In genomic region chr8:26600127-26600526, GRCm38 (mm10) we compare ENCODE assay signal across 24 mouse cellular contexts.
DNase-seq lines count a peak whose midpoint lies in the region; ATAC-seq and TF ChIP-seq lines count a peak whose summit lies in the region.
"Had no signal": no experiment of that assay in that cellular context is flagged by ENCODE, and none has a peak within 500 bp of the region (broad histone marks: within the 10 kb centered on the region; RNA-seq: fewer than 3 reads in every experiment).

No protein-coding gene starts in this region.

- H3K27me3 ChIP-seq in intestine, embryonic 14.5 days (replicated peaks; ENCODE audit: control insufficient read depth, insufficient read depth, low read length), result 0 out of 2 replicates have a peak, but pooled peaks cover 4% of the 10 kb centered on the region
- peaks cover 5% of the 10 kb centered on the region; the same call in 1 of the 2 replicates for H3K27me3 ChIP-seq in intestine, postnatal 0 days (replicated peaks; ENCODE audit: control insufficient read depth, insufficient read depth, low read length)
- H3K27me3 ChIP-seq in midbrain, embryonic 11.5 days (ENCODE audit: control insufficient read depth, insufficient read depth, low read length), result no peaks in the 10 kb centered on the region
- H3K27me3 ChIP-seq in midbrain, postnatal 0 days (ENCODE audit: insufficient read depth, low read length), result no peaks in the 10 kb centered on the region
- H3K27me3 ChIP-seq: CH12.LX; embryonic facial prominence, embryonic 12.5 days; forebrain, embryonic 13.5 days had no signal

- TF ChIP-seq CTCF in intestine, postnatal 0 days (IDR thresholded peaks at IDR 0.05; ENCODE audit: low read depth), result no peak
- TF ChIP-seq CTCF in midbrain, postnatal 0 days (IDR thresholded peaks at IDR 0.05), result no peak
- no peak for TF ChIP-seq CTCF in lung, adult 2 months (IDR thresholded peaks at IDR 0.05; ENCODE audit: insufficient read depth, low read length)

- no peaks in the 10 kb centered on the region for H3K9me3 ChIP-seq in intestine, embryonic 14.5 days (ENCODE audit: control insufficient read depth, low read length)
- no peaks in the 10 kb centered on the region for H3K9me3 ChIP-seq in intestine, postnatal 0 days (ENCODE audit: control insufficient read depth)
- no peaks in the 10 kb centered on the region for H3K9me3 ChIP-seq in midbrain, embryonic 11.5 days (ENCODE audit: control insufficient read depth, low read length)
- H3K9me3 ChIP-seq in midbrain, postnatal 0 days (ENCODE audit: low read length), result no peaks in the 10 kb centered on the region
- H3K9me3 ChIP-seq: embryonic facial prominence, embryonic 10.5 days; embryonic facial prominence, embryonic 12.5 days; forebrain, embryonic 13.5 days; G1E had no signal

- WGBS in intestine, embryonic 14.5 days, result 78% methylated on average over 9 of the region's 9 CpGs
- WGBS in intestine, postnatal 0 days, result 40% methylated on average over 9 of the region's 9 CpGs
- WGBS in midbrain, embryonic 11.5 days, result 92% methylated on average over 9 of the region's 9 CpGs
- 97% methylated on average over 9 of the region's 9 CpGs for WGBS in midbrain, postnatal 0 days
- WGBS in large intestine, adult 2 months, result 34% methylated on average over 9 of the region's 9 CpGs
- WGBS in lung, adult 2 months, result 68% methylated on average over 9 of the region's 9 CpGs

- H3K4me3 ChIP-seq in intestine, embryonic 14.5 days (ENCODE audit: low read depth, low read length), result no peak overlapping the region
- H3K4me3 ChIP-seq in intestine, postnatal 0 days (ENCODE audit: low read depth, low read length), result no peak overlapping the region
- H3K4me3 ChIP-seq in midbrain, embryonic 11.5 days (ENCODE audit: low read depth, low read length), result no peak overlapping the region
- H3K4me3 ChIP-seq in midbrain, postnatal 0 days (ENCODE audit: low read depth, low read length), result no peak overlapping the region
- no peak overlapping the region for H3K4me3 ChIP-seq in lung, adult 2 months (replicated peaks; ENCODE audit: extremely low read depth, low read depth, low read length)
- H3K4me3 ChIP-seq: embryonic facial prominence, embryonic 10.5 days; embryonic facial prominence, embryonic 12.5 days; forebrain, embryonic 13.5 days had no signal

- H3K9ac ChIP-seq in intestine, embryonic 14.5 days (ENCODE audit: low read length), result no peak overlapping the region
- H3K9ac ChIP-seq in intestine, postnatal 0 days (ENCODE audit: low read depth, low read length), result no peak overlapping the region
- H3K9ac ChIP-seq in midbrain, embryonic 11.5 days (ENCODE audit: low read length), result no peak overlapping the region
- H3K9ac ChIP-seq in midbrain, postnatal 0 days (replicated peaks; ENCODE audit: low read length, poor library complexity, severe bottlenecking), result no peak overlapping the region
- H3K9ac ChIP-seq: embryonic facial prominence, embryonic 12.5 days; forebrain, embryonic 13.5 days had no signal

- TF ChIP-seq POLR2A in lung, adult 2 months (IDR thresholded peaks at IDR 0.05; ENCODE audit: borderline replicate concordance, extremely low read depth, low read depth, low read length), result no peak

- ATAC-seq in intestine, embryonic 14.5 days (replicated peaks; ENCODE audit: low FRiP score, low TSS enrichment, low read depth), result 0 out of 2 replicates have a peak, but pooled peaks have one; percentile 58
- no peak for ATAC-seq in intestine, postnatal 0 days
- no peak for ATAC-seq in midbrain, embryonic 11.5 days (ENCODE audit: low FRiP score)
- ATAC-seq in midbrain, postnatal 0 days (ENCODE audit: low FRiP score), result no peak
- ATAC-seq: activated CD4-positive, CD25-positive, alpha-beta regulatory T cell, adult 4 months; CD4-positive, CD25-positive, alpha-beta regulatory T cell, adult 4 months; forebrain, embryonic 13.5 days; Patski had no signal

- no peak overlapping the region for H3K27ac ChIP-seq in intestine, embryonic 14.5 days (ENCODE audit: low read depth)
- no peak overlapping the region for H3K27ac ChIP-seq in intestine, postnatal 0 days (ENCODE audit: low read depth, low read length)
- H3K27ac ChIP-seq in midbrain, embryonic 11.5 days (ENCODE audit: low read depth, low read length), result no peak overlapping the region
- H3K27ac ChIP-seq in midbrain, postnatal 0 days (ENCODE audit: low read depth, low read length), result no peak overlapping the region
- H3K27ac ChIP-seq: embryonic facial prominence, embryonic 10.5 days; embryonic facial prominence, embryonic 12.5 days; forebrain, embryonic 13.5 days had no signal

- H3K36me3 ChIP-seq in intestine, embryonic 14.5 days (ENCODE audit: control insufficient read depth, insufficient read depth, low read length), result no peaks in the 10 kb centered on the region
- no peaks in the 10 kb centered on the region for H3K36me3 ChIP-seq in intestine, postnatal 0 days (ENCODE audit: control insufficient read depth, insufficient read depth)
- H3K36me3 ChIP-seq in midbrain, embryonic 11.5 days (ENCODE audit: control insufficient read depth, insufficient read depth, low read length), result no peaks in the 10 kb centered on the region
- no peaks in the 10 kb centered on the region for H3K36me3 ChIP-seq in midbrain, postnatal 0 days (ENCODE audit: insufficient read depth, low read length)
- H3K36me3 ChIP-seq: embryonic facial prominence, embryonic 10.5 days; embryonic facial prominence, embryonic 12.5 days; G1E had no signal

- H3K4me1 ChIP-seq in intestine, embryonic 14.5 days (replicated peaks; ENCODE audit: control insufficient read depth, insufficient read depth, low read length), result no peaks in the 10 kb centered on the region; the same call in 1 of the 2 replicates
- H3K4me1 ChIP-seq in intestine, postnatal 0 days (replicated peaks; ENCODE audit: control insufficient read depth, insufficient read depth, low read length), result no peaks in the 10 kb centered on the region
- no peaks in the 10 kb centered on the region for H3K4me1 ChIP-seq in midbrain, embryonic 11.5 days (ENCODE audit: control insufficient read depth, insufficient read depth, low read length)
- H3K4me1 ChIP-seq in midbrain, postnatal 0 days (ENCODE audit: insufficient read depth, low read length), result no peaks in the 10 kb centered on the region
- no peaks in the 10 kb centered on the region for H3K4me1 ChIP-seq in lung, adult 2 months (ENCODE audit: control insufficient read depth, insufficient read depth, low read length)
- H3K4me1 ChIP-seq: embryonic facial prominence, embryonic 12.5 days; forebrain, embryonic 13.5 days had no signal

- DNase-seq in intestine, embryonic 14.5 days (ENCODE audit: low spot score), result peak; percentile 38
- peak; percentile 59 for DNase-seq in midbrain, embryonic 11.5 days (ENCODE audit: low spot score, missing footprints)
- DNase-seq in midbrain, postnatal 0 days (ENCODE audit: low spot score), result no peak
- DNase-seq in large intestine, adult 2 months (ENCODE audit: low read depth, low spot score), result peak; percentile 6
- DNase-seq in lung, adult 2 months, result no peak
- DNase-seq in thymus, postnatal 25 days, result no peak
- DNase-seq: adrenal gland, adult 8-10 months; adrenal gland, postnatal 14 days; adrenal gland, postnatal 36 days; B cell, adult 2 months; cerebellum, adult 11-12 months; cerebellum, adult 2 months; cerebellum, adult 9-10 months; cerebellum, postnatal 10 days; cerebellum, postnatal 25 days had no signal

- no peak overlapping the region for H3K4me2 ChIP-seq in intestine, embryonic 14.5 days (ENCODE audit: low read length)
- H3K4me2 ChIP-seq in intestine, postnatal 0 days (replicated peaks; ENCODE audit: low read depth), result no peak overlapping the region
- no peak overlapping the region for H3K4me2 ChIP-seq in midbrain, embryonic 11.5 days
- H3K4me2 ChIP-seq in midbrain, postnatal 0 days (ENCODE audit: low read depth, low read length, poor library complexity, severe bottlenecking), result no peak overlapping the region
- H3K4me2 ChIP-seq: embryonic facial prominence, embryonic 12.5 days; forebrain, embryonic 13.5 days had no signal

Comparison
In these comparisons a context has a peak if more than half of its experiments do, and no peak if none do; other contexts are left out.
1. DNase-seq: peak in intestine, embryonic 14.5 days (single experiment), midbrain, embryonic 11.5 days (single experiment) and large intestine, adult 2 months (single experiment); none in midbrain, postnatal 0 days (single experiment), lung, adult 2 months (single experiment) and thymus, postnatal 25 days (single experiment).